Mouse (Mus musculus) embryonic facial prominence, embryonic 11.5 days (tissue): ENCODE measurements around the gene Tbp. TPM values are rescaled to one million over a fixed set of nuclear protein-coding genes. Genes with fewer than 3 reads are reported as not detected.

ENCODE experiments used
- ATAC-seq: fragments of 200-750 bp; cut with Nextera tagmentation; replicated peaks from 2 replicates; pipeline ENCODE4 v1.8.0; 2017; ENCODE audit warnings: low read depth; ENCODE audit not compliant: insufficient number of reproducible peaks, low FRiP score, low TSS enrichment
- DNase-seq: peaks from one replicate; pipeline ENCODE4 v3.0.0-alpha.2; 2015; ENCODE audit warnings: low spot score
- H3K27ac ChIP-seq: fragments of 300-500 bp; sonication (generic); replicated peaks from 2 replicates; pipeline ENCODE4 v1.5.1; 2014; ENCODE audit warnings: mild to moderate bottlenecking, low read depth, low read length, control low read depth
- H3K27me3 ChIP-seq: fragments of 300-500 bp; sonication (generic); 2 replicates; pipeline ENCODE4 v1.6.1; 2014; ENCODE audit warnings: mild to moderate bottlenecking, low read length, moderate library complexity, mixed read lengths; ENCODE audit not compliant: control insufficient read depth, insufficient read depth
- H3K36me3 ChIP-seq: fragments of 300-500 bp; sonication (generic); replicated peaks from 2 replicates; pipeline ENCODE4 v1.6.1; 2014; ENCODE audit warnings: low read depth, mild to moderate bottlenecking, low read length, moderate library complexity, mixed read lengths; ENCODE audit not compliant: control insufficient read depth, insufficient read depth
- H3K4me1 ChIP-seq: fragments of 300-500 bp; sonication (generic); 2 replicates; pipeline ENCODE4 v1.6.1; 2014; ENCODE audit warnings: low read length, mixed read lengths; ENCODE audit not compliant: control insufficient read depth, insufficient read depth
- H3K4me2 ChIP-seq: fragments of 300-500 bp; sonication (generic); 2 replicates; pipeline ENCODE4 v1.6.1; 2014; ENCODE audit warnings: low read depth, mild to moderate bottlenecking, control low read depth, low read length, moderate library complexity
- H3K4me3 ChIP-seq: fragments of 300-500 bp; sonication (generic); 2 replicates; pipeline ENCODE4 v1.5.1; 2014; ENCODE audit warnings: low read depth, low read length, control low read depth
- H3K9ac ChIP-seq: fragments of 300-500 bp; sonication (generic); replicated peaks from 2 replicates; pipeline ENCODE4 v1.6.1; 2014; ENCODE audit warnings: mild to moderate bottlenecking, control low read depth, low read length
- H3K9me3 ChIP-seq: fragments of 300-500 bp; sonication (generic); replicated peaks from 2 replicates; pipeline ENCODE4 v1.6.1; 2016; ENCODE audit warnings: mild to moderate bottlenecking, low read length, inconsistent platforms, mixed read lengths; ENCODE audit not compliant: control insufficient read depth
- WGBS: fragments of 180-500 bp; shearing (Covaris S2); extraction: QIAGEN DNeasy Blood & Tissue Kit; methylation state at CpG from one replicate; pipeline ENCODE4 v1.1.7; 2014; 5-methylcytosine and 5-hydroxymethylcytosine counted together
- polyA plus RNA-seq: library from polyadenylated mRNA; unstranded; fragments of >200 nt; fragmentation: Nextera tagmentation; extraction: Ambion mirVana; gene quantifications from 2 replicates; pipeline ENCODE4 v1.2.1, GENCODE M21; 2014

Gene Tbp
- polyA plus RNA-seq, 1 experiment from 2014 or later: 68.1 TPM

DNA sequence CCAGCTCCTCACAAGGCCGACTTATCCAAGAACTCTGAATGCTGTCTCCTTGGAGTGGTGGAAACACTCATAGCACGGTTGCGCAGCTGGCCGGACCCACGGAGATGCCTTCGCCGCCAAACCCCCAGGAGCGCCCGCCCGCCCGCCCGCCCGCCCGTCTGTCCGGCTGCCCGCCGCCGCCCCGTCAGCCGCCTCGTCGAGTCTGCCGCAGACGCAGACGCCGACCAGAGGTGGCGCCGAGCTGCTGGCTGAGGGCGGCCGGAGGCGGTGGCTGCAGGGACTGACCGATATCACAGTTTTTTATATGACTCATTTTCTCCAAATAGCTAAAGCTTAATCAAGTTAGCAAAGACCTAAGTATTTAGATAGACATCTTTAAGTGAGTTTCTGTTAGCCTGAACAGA is 77.6 kb downstream of the Tbp start:
- H3K9me3 ChIP-seq: no peaks in the 10 kb centered on the region
- peak overlapping the region; percentile 5 for H3K4me2 ChIP-seq
- H3K27me3 ChIP-seq: no peaks in the 10 kb centered on the region
- 0 out of 2 replicates have a peak, but pooled peaks have one; percentile 62 for ATAC-seq
- H3K36me3 ChIP-seq: no peaks in the 10 kb centered on the region
- H3K4me1 ChIP-seq: no peaks in the 10 kb centered on the region
- H3K9ac ChIP-seq: no peak overlapping the region
- WGBS: 2% methylated on average over 31 of the region's 32 CpGs
- peak; percentile 48 for DNase-seq
- no peak overlapping the region for H3K27ac ChIP-seq
- H3K4me3 ChIP-seq: no peak overlapping the region

Other genes starting within 250 kb of the Tbp start
- gene Dll1, start 123.0 kb upstream of the Tbp start, polyA plus RNA-seq: 9.0 and 9.6 TPM in 2 replicates
- 30.2 and 30.6 TPM in 2 replicates for gene Fam120b, start 103.7 kb upstream of the Tbp start, polyA plus RNA-seq
- 283 and 286 TPM in 2 replicates for gene Psmb1, start 137 bp upstream of the Tbp start, polyA plus RNA-seq
- 57.2 and 64.2 TPM in 2 replicates for gene Pdcd2, start 27.4 kb downstream of the Tbp start, polyA plus RNA-seq
- gene Prdm9, start 64.5 kb downstream of the Tbp start, polyA plus RNA-seq: 0.81 and 0.94 TPM in 2 replicates
- gene Chd1, start 205.1 kb downstream of the Tbp start, polyA plus RNA-seq: 43.9 and 51.1 TPM in 2 replicates